Comparison of ENCODE assay signal across 8 mouse cellular contexts in the genomic region with DNA sequence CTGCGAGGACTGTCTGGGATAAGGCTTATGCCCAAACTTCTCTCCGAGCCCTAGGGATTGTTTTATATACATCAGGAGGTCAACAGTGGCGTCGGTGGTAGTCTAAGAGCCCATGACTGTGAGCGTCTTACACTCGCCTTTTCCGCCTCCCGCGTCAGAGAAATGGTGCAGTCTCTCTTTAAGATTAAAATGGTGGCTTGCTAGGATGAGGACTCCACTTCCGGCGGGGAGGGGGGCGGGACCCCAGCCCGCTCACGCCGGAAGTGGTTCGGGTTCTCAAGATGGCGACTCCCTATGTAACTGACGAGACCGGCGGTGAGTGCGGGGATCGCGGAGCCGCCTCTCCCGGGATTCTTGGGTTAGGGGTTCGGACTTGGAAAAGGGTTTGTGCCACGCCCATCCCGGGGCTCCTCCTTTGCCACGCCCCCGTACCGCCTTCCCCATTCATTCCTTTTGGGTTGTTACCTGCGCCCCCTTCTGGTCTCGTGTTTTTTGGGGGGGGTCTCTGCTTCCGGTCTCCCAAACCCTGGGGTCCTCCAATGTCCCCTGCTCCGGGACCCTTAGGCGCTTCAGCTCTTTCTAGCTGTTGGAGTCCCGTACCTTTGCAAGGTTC. TPM values are rescaled to one million over a fixed set of nuclear protein-coding genes. Genes with fewer than 3 reads are reported as not detected.
DNase-seq lines count a peak whose midpoint lies in the region; ATAC-seq and TF ChIP-seq lines count a peak whose summit lies in the region.

No protein-coding gene starts in this region.

- H3K4me1 ChIP-seq in megakaryocyte, embryonic 14.5 days: peaks cover 69% of the 10 kb centered on the region

- peak; percentile 81 to 93 for DNase-seq in adrenal gland, adult (ENCODE audit: inconsistent age in 2 of 2, low spot score in 1 of 2)
- DNase-seq in gastrocnemius, adult 2 months: peak; percentile 82
- DNase-seq in induced T-regulatory cell, adult 2 months (ENCODE audit: low read depth): peak; percentile 96
- peak; percentile 62 to 74 for DNase-seq in left cerebral cortex, adult 9 months (ENCODE audit: low spot score in 2 of 2)
- peak; percentile 78 for DNase-seq in right cerebral cortex, postnatal 25 days
- DNase-seq in yolk sac, embryonic 10.5 days (ENCODE audit: low spot score): peak; percentile 90

- intact Hi-C loops in gastrocnemius, adult 2 months (cut with DNase I): loop anchor here (2.0 kb wide), 1 partner anchor 56 kb away; a partner anchor contains a TSS

- ATAC-seq in common myeloid progenitor, adult 5-6 weeks (replicated peaks; ENCODE audit: low read depth, poor library complexity, severe bottlenecking): peak; percentile 67

- H3K9me3 ChIP-seq in megakaryocyte, embryonic 14.5 days: no peaks in the 10 kb centered on the region

- peak overlapping the region; percentile 96 for H3K27ac ChIP-seq in gastrocnemius, adult 2 months

- peak overlapping the region; percentile 84 for H3K4me3 ChIP-seq in gastrocnemius, adult 2 months
- H3K4me3 ChIP-seq in megakaryocyte, embryonic 14.5 days (replicated peaks): peak overlapping the region; percentile 97

- peak; percentile 42 for TF ChIP-seq CTCF in gastrocnemius, adult 2 months (IDR thresholded peaks at IDR 0.05)

- H3K27me3 ChIP-seq in megakaryocyte, embryonic 14.5 days (replicated peaks): no peaks in the 10 kb centered on the region

- peaks cover 25% of the 10 kb centered on the region for H3K36me3 ChIP-seq in megakaryocyte, embryonic 14.5 days (replicated peaks; ENCODE audit: low read length)

RNA-seq across cellular contexts. Expression of a gene that starts 0.7 kb away (rescaled TPM):
- total RNA-seq in common myeloid progenitor, adult 5-6 weeks (2017): 37.9 and 50.1 TPM in 2 replicates
- total RNA-seq in gastrocnemius, adult 2 months (2021): 10 to 100 TPM in 1 of 2 experiments, 1 to 10 TPM in 1; 9.9 to 11.8 TPM
- 123 and 134 TPM in 2 replicates for polyA plus RNA-seq in megakaryocyte, embryonic 14.5 days (2012; ENCODE audit: insufficient read depth, low replicate concordance)

RNA-seq across cellular contexts. Expression of a gene that starts 3.7 kb away (rescaled TPM):
- 5.3 and 8.4 TPM in 2 replicates for total RNA-seq in common myeloid progenitor, adult 5-6 weeks (2017)
- 1 to 10 TPM; 8.8 to 9.7 TPM for total RNA-seq in gastrocnemius, adult 2 months (2021)
- 2.8 and 4.7 TPM in 2 replicates for polyA plus RNA-seq in megakaryocyte, embryonic 14.5 days (2012; ENCODE audit: insufficient read depth, low replicate concordance)

RNA-seq across cellular contexts. Expression of a gene that starts 42.4 kb away (rescaled TPM):
- 1.9 and 3.0 TPM in 2 replicates for total RNA-seq in common myeloid progenitor, adult 5-6 weeks (2017)
- 1 to 10 TPM; 1.0 to 1.5 TPM for total RNA-seq in gastrocnemius, adult 2 months (2021)
- 3.4 TPM in 1 of 2 replicates, not detected in the other for polyA plus RNA-seq in megakaryocyte, embryonic 14.5 days (2012; ENCODE audit: insufficient read depth, low replicate concordance)

RNA-seq across cellular contexts. Expression of a gene that starts 43.5 kb away (rescaled TPM):
- total RNA-seq in common myeloid progenitor, adult 5-6 weeks (2017): 50.2 and 69.2 TPM in 2 replicates
- total RNA-seq in gastrocnemius, adult 2 months (2021): 1 to 10 TPM; 3.0 to 3.2 TPM
- 3.6 and 5.7 TPM in 2 replicates for polyA plus RNA-seq in megakaryocyte, embryonic 14.5 days (2012; ENCODE audit: insufficient read depth, low replicate concordance)

RNA-seq across cellular contexts. Expression of a gene that starts 44.4 kb away (rescaled TPM):
- total RNA-seq in common myeloid progenitor, adult 5-6 weeks (2017): not detected in 2 replicates
- total RNA-seq in gastrocnemius, adult 2 months (2021): not detected
- 0.20 TPM in 1 of 2 replicates, not detected in the other for polyA plus RNA-seq in megakaryocyte, embryonic 14.5 days (2012; ENCODE audit: insufficient read depth, low replicate concordance)

Comparison
In these comparisons a context has a peak if more than half of its experiments do, and no peak if none do; other contexts are left out.
1. Peak in every context shown above with its lines: DNase-seq, ATAC-seq, H3K4me3 ChIP-seq and H3K27ac ChIP-seq.